Mouse (Mus musculus): ENCODE measurements around the gene Nagk. TPM values are rescaled to one million over a fixed set of nuclear protein-coding genes. Genes with fewer than 3 reads are reported as not detected.

The Nagk gene
- total and polyA plus RNA-seq, 3 experiments: 4.8 to 11.6 (median 9.8) TPM

GRCm38 (mm10) chr6:83818996-83819395, 24.2 kb downstream of the Nagk start:
- H3K79me2 ChIP-seq (replicated peaks; ENCODE audit: control insufficient read depth, extremely low read depth, insufficient read depth, poor library complexity, severe bottlenecking): no peaks in the 10 kb centered on the region; the same call in none of the 2 replicates
- H3K4me2 ChIP-seq (ENCODE audit: insufficient read depth, low read depth, poor library complexity, severe bottlenecking): no peak overlapping the region
- no peak overlapping the region for H3K9ac ChIP-seq (ENCODE audit: insufficient read depth, low read depth)
- in situ Hi-C loops (cut with MboI; ENCODE audit: low pct_ligation_motif_present, low pct_unique_long_range_greater_than_20kb, low sequenced_read_pairs): no loop called here
- peaks cover 0 to 4% of the 10 kb centered on the region in 2 experiments; a peak in 1 of 4 replicates for H3K4me1 ChIP-seq (ENCODE audit: control insufficient read depth in 1 of 2, insufficient read depth in 2 of 2)
- dilution Hi-C loops (cut with MboI; ENCODE audit: extremely low pct_ligation_motif_present, extremely low pct_unique_long_range_greater_than_20kb, low sequenced_read_pairs): no loop called here
- H3K27me3 ChIP-seq (replicated peaks): no peaks in the 10 kb centered on the region
- DNase-seq (ENCODE audit: extremely low read depth): no peak
- no peaks in the 10 kb centered on the region for H3K9me3 ChIP-seq (replicated peaks; ENCODE audit: low read length)
- no peak overlapping the region for H3K4me3 ChIP-seq (replicated peaks in 1 of 3; ENCODE audit: low read depth in 2 of 3, low read length in 2 of 3, poor library complexity in 1 of 3)
- H3K27ac ChIP-seq (ENCODE audit: insufficient read depth, low read depth): no peak overlapping the region
- no peak for TF ChIP-seq CTCF (conservative IDR thresholded peaks at IDR 0.05 in 1 of 2, IDR thresholded peaks at IDR 0.05 in 1 of 2; ENCODE audit: low read depth in 2 of 2, low read length in 2 of 2)
- TF ChIP-seq KAT2A (IDR thresholded peaks at IDR 0.05; ENCODE audit: insufficient replicate concordance, low read length): no peak
- no peak for TF ChIP-seq RCOR1 (conservative IDR thresholded peaks at IDR 0.05; ENCODE audit: low read depth, low read length)
- TF ChIP-seq JUN (IDR thresholded peaks at IDR 0.05; ENCODE audit: insufficient read depth, low read depth, low read length): no peak
- TF ChIP-seq RAD21 (IDR thresholded peaks at IDR 0.05; ENCODE audit: low read depth, low read length): no peak
- TF ChIP-seq TBP (conservative IDR thresholded peaks at IDR 0.05; ENCODE audit: low read depth, low read length): no peak
- no peak for TF ChIP-seq POLR2AphosphoS2 (IDR thresholded peaks at IDR 0.05; ENCODE audit: low read depth, low read length)
- no peak for TF ChIP-seq NELFE (IDR thresholded peaks at IDR 0.05; ENCODE audit: low read depth, low read length)
- no peak for TF ChIP-seq MAFK (IDR thresholded peaks at IDR 0.05; ENCODE audit: insufficient replicate concordance, low read length)
- TF ChIP-seq ZMIZ1 (IDR thresholded peaks at IDR 0.05; ENCODE audit: low read depth, low read length): no peak
- no peak for TF ChIP-seq SIN3A (IDR thresholded peaks at IDR 0.05; ENCODE audit: low read length)
- TF ChIP-seq PAX5 (IDR thresholded peaks at IDR 0.05; ENCODE audit: low read length): no peak
- TF ChIP-seq SMC3 (IDR thresholded peaks at IDR 0.05; ENCODE audit: low read depth, low read length): no peak
- no peak for TF ChIP-seq E2F4 (IDR thresholded peaks at IDR 0.05; ENCODE audit: insufficient replicate concordance, low read depth, low read length)
- H3K36me3 ChIP-seq (replicated peaks in 1 of 2; ENCODE audit: control insufficient read depth in 1 of 2, insufficient read depth in 1 of 2, low read length in 1 of 2): peaks cover 16 to 51% of the 10 kb centered on the region in 2 experiments

GRCm38 (mm10) chr6:83820727-83821515, 26.1 kb downstream of the Nagk start:
- no peaks in the 10 kb centered on the region for H3K27me3 ChIP-seq (replicated peaks)
- H3K4me1 ChIP-seq (ENCODE audit: control insufficient read depth in 1 of 2, insufficient read depth in 2 of 2): peaks cover 0 to 11% of the 10 kb centered on the region in 2 experiments; a peak in 1 of 4 replicates
- H3K9ac ChIP-seq (ENCODE audit: insufficient read depth, low read depth): no peak overlapping the region
- DNase-seq (ENCODE audit: extremely low read depth): no peak
- H3K4me2 ChIP-seq (ENCODE audit: insufficient read depth, low read depth, poor library complexity, severe bottlenecking): no peak overlapping the region
- no peaks in the 10 kb centered on the region for H3K9me3 ChIP-seq (replicated peaks; ENCODE audit: low read length)
- no peak overlapping the region for H3K27ac ChIP-seq (ENCODE audit: insufficient read depth, low read depth)
- no peak for TF ChIP-seq ETS1 (conservative IDR thresholded peaks at IDR 0.05; ENCODE audit: low read depth, low read length)
- no peak for TF ChIP-seq ZKSCAN1 (IDR thresholded peaks at IDR 0.05; ENCODE audit: borderline replicate concordance, low read depth, low read length)
- no peak for TF ChIP-seq RCOR1 (conservative IDR thresholded peaks at IDR 0.05; ENCODE audit: low read depth, low read length)
- no peak for TF ChIP-seq TCF12 (IDR thresholded peaks at IDR 0.05; ENCODE audit: low read depth, low read length)
- TF ChIP-seq MEF2A (IDR thresholded peaks at IDR 0.05; ENCODE audit: borderline replicate concordance, low read depth, low read length): no peak
- TF ChIP-seq JUN (IDR thresholded peaks at IDR 0.05; ENCODE audit: insufficient read depth, low read depth, low read length): no peak
- TF ChIP-seq ELF1 (IDR thresholded peaks at IDR 0.05; ENCODE audit: low read depth, low read length): no peak
- TF ChIP-seq NELFE (IDR thresholded peaks at IDR 0.05; ENCODE audit: low read depth, low read length): no peak
- no peak for TF ChIP-seq CHD2 (IDR thresholded peaks at IDR 0.05; ENCODE audit: low read length)
- no peak for TF ChIP-seq MAX (IDR thresholded peaks at IDR 0.05; ENCODE audit: low read length)
- no peak for TF ChIP-seq ZC3H11A (IDR thresholded peaks at IDR 0.05; ENCODE audit: low read depth, low read length)
- no peak for TF ChIP-seq CHD1 (IDR thresholded peaks at IDR 0.05; ENCODE audit: low read depth, low read length)
- TF ChIP-seq SIN3A (IDR thresholded peaks at IDR 0.05; ENCODE audit: low read length): no peak
- TF ChIP-seq IRF4 (IDR thresholded peaks at IDR 0.05; ENCODE audit: low read depth, low read length): no peak
- TF ChIP-seq E2F4 (IDR thresholded peaks at IDR 0.05; ENCODE audit: insufficient replicate concordance, low read depth, low read length): no peak
- no peak for TF ChIP-seq ZNF384 (IDR thresholded peaks at IDR 0.05; ENCODE audit: low read depth, low read length)
- TF ChIP-seq NRF1 (IDR thresholded peaks at IDR 0.05; ENCODE audit: low read depth, low read length): no peak
- TF ChIP-seq SMC3 (IDR thresholded peaks at IDR 0.05; ENCODE audit: low read depth, low read length): no peak
- in situ Hi-C loops (cut with MboI; ENCODE audit: low pct_ligation_motif_present, low pct_unique_long_range_greater_than_20kb, low sequenced_read_pairs): no loop called here
- H3K4me3 ChIP-seq (replicated peaks in 1 of 3; ENCODE audit: low read depth in 2 of 3, low read length in 2 of 3, poor library complexity in 1 of 3): no peak overlapping the region
- dilution Hi-C loops (cut with MboI; ENCODE audit: extremely low pct_ligation_motif_present, extremely low pct_unique_long_range_greater_than_20kb, low sequenced_read_pairs): no loop called here
- peaks cover 10 to 39% of the 10 kb centered on the region in 2 experiments for H3K36me3 ChIP-seq (replicated peaks in 1 of 2; ENCODE audit: control insufficient read depth in 1 of 2, insufficient read depth in 1 of 2, low read length in 1 of 2)
- H3K79me2 ChIP-seq (replicated peaks; ENCODE audit: control insufficient read depth, extremely low read depth, insufficient read depth, poor library complexity, severe bottlenecking): peaks cover 2% of the 10 kb centered on the region

Measured in CH12.LX (cell line).